Mouse (Mus musculus) megakaryocyte, adult 5-6 weeks (primary cell): ENCODE data around the gene Gm4969. TPM values are rescaled to one million over a fixed set of nuclear protein-coding genes. Genes with fewer than 3 reads are reported as not detected.
A peak's percentile ranks its signal among the peaks of the same experiment; 100 is the strongest.

Source experiments
- ATAC-seq: 2 replicates; pipeline ENCODE4 v1.8.0; 2016; ENCODE audit warnings: mild to moderate bottlenecking, inconsistent platforms; ENCODE audit not compliant: poor library complexity, severe bottlenecking
- total RNA-seq, 2 experiments: library from RNA; stranded (forward) in 1 of 2; stranded (reverse) in 1 of 2; fragments of 153-499, 151-499 nt in 1 of 2; fragments of 221-1000, 200-1000 nt in 1 of 2; gene quantifications; 2 replicates each; pipeline versions ENCODE4 v1.2.3 to v1.2.4; 2015 to 2017

Gene Gm4969
- total RNA-seq, 2 experiments from 2014 or later, result 0.29 TPM; not detected in 1

GRCm38 (mm10) chr7:19094826-19095750 lies 23.1 kb downstream of the Gm4969 start:
- ATAC-seq, result 0 out of 2 replicates have a peak, but pooled peaks have one; percentile 7

- ATAC-seq, result no peak
These were observed 23.7 kb downstream of the Gm4969 start, which contains the start of gene Six5 for GRCm38 (mm10) chr7:19094471-19094825. Gene Six5, plus strand, starts transcription at chr7:19094594.

- peak; percentile 62 for ATAC-seq
These were observed 24.4 kb downstream of the Gm4969 start for GRCm38 (mm10) chr7:19093537-19094385.

- peak; percentile 74 for ATAC-seq
These were observed 25.0 kb downstream of the Gm4969 start for GRCm38 (mm10) chr7:19093174-19093521.

GRCm38 (mm10) chr7:19092381-19093173 lies 25.6 kb downstream of the Gm4969 start:
- ATAC-seq, result no peak

GRCm38 (mm10) chr7:19091913-19092312 lies 26.3 kb downstream of the Gm4969 start:
- ATAC-seq, result no peak

GRCm38 (mm10) chr7:19088813-19089212 lies 29.4 kb downstream of the Gm4969 start:
- ATAC-seq, result peak; percentile 45

GRCm38 (mm10) chr7:19086760-19087159 lies 31.4 kb downstream of the Gm4969 start:
- no peak for ATAC-seq

- ATAC-seq, result peak; percentile 70
These were observed 32.1 kb downstream of the Gm4969 start for GRCm38 (mm10) chr7:19086042-19086441.

- no peak for ATAC-seq
These were observed 32.7 kb downstream of the Gm4969 start for GRCm38 (mm10) chr7:19085495-19085894.

- no peak for ATAC-seq
These were observed 33.2 kb downstream of the Gm4969 start for GRCm38 (mm10) chr7:19084921-19085473.

GRCm38 (mm10) chr7:19084277-19084771 lies 33.8 kb downstream of the Gm4969 start:
- peak; percentile 84 for ATAC-seq

GRCm38 (mm10) chr7:19083701-19084100 lies 34.5 kb downstream of the Gm4969 start, which contains the start of gene Dmpk:
Gene Dmpk, plus strand, starts transcription at chr7:19083849.
- no peak for ATAC-seq

- no peak for ATAC-seq
These were observed 35.1 kb downstream of the Gm4969 start for GRCm38 (mm10) chr7:19083096-19083495.

- no peak for ATAC-seq
These were observed 36.0 kb downstream of the Gm4969 start for GRCm38 (mm10) chr7:19082171-19082570.

GRCm38 (mm10) chr7:19080451-19080950 lies 37.7 kb downstream of the Gm4969 start:
- no peak for ATAC-seq

- ATAC-seq, result no peak
These were observed 39.4 kb downstream of the Gm4969 start for GRCm38 (mm10) chr7:19078732-19079131.

- peak; percentile 90 for ATAC-seq
These were observed 40.4 kb downstream of the Gm4969 start for GRCm38 (mm10) chr7:19077761-19078160.

- ATAC-seq, result no peak
These were observed 41.6 kb downstream of the Gm4969 start for GRCm38 (mm10) chr7:19076586-19076991.
